Mouse (Mus musculus): ENCODE results near the gene Sox2. TPM values are rescaled to one million over a fixed set of nuclear protein-coding genes. Genes with fewer than 3 reads are reported as not detected.

Sox2 gene
- polyA plus RNA-seq, 1 experiment from 2014 or later: 0.14 TPM

GRCm38 (mm10) chr3:34655311-34656075 is 5.3 kb downstream of the Sox2 start:
- H3K4me2 ChIP-seq: no peak overlapping the region
- H3K9me3 ChIP-seq (replicated peaks; ENCODE audit: control insufficient read depth, low read length): no peaks in the 10 kb centered on the region
- H3K9ac ChIP-seq (ENCODE audit: low read depth, low read length): no peak overlapping the region
- no peak overlapping the region for H3K4me3 ChIP-seq (ENCODE audit: low read depth, low read length)
- H3K27me3 ChIP-seq (ENCODE audit: control insufficient read depth, insufficient read depth, low read length): peaks cover 87% of the 10 kb centered on the region
- WGBS (ENCODE audit: insufficient replicate concordance): 13% methylated on average over 11 of the region's 11 CpGs
- ATAC-seq (replicated peaks; ENCODE audit: insufficient number of reproducible peaks, low FRiP score, low TSS enrichment): no peak
- H3K4me1 ChIP-seq (ENCODE audit: control insufficient read depth, insufficient read depth, low read length): peaks cover 7% of the 10 kb centered on the region; the same call in 1 of the 2 replicates
- H3K27ac ChIP-seq (ENCODE audit: low read depth, low read length): no peak overlapping the region
- H3K36me3 ChIP-seq (ENCODE audit: control insufficient read depth, insufficient read depth, low read length): no peaks in the 10 kb centered on the region

GRCm38 (mm10) chr3:34656153-34656552 is 5.9 kb downstream of the Sox2 start:
- ATAC-seq (replicated peaks; ENCODE audit: insufficient number of reproducible peaks, low FRiP score, low TSS enrichment): no peak
- H3K36me3 ChIP-seq (ENCODE audit: control insufficient read depth, insufficient read depth, low read length): no peaks in the 10 kb centered on the region
- H3K4me1 ChIP-seq (ENCODE audit: control insufficient read depth, insufficient read depth, low read length): peaks cover 1% of the 10 kb centered on the region; the same call in 1 of the 2 replicates
- no peak overlapping the region for H3K4me2 ChIP-seq
- no peaks in the 10 kb centered on the region for H3K9me3 ChIP-seq (replicated peaks; ENCODE audit: control insufficient read depth, low read length)
- peaks cover 87% of the 10 kb centered on the region for H3K27me3 ChIP-seq (ENCODE audit: control insufficient read depth, insufficient read depth, low read length)
- no peak overlapping the region for H3K27ac ChIP-seq (ENCODE audit: low read depth, low read length)
- WGBS (ENCODE audit: insufficient replicate concordance): 5% methylated on average over 3 of the region's 3 CpGs
- H3K9ac ChIP-seq (ENCODE audit: low read depth, low read length): no peak overlapping the region
- no peak overlapping the region for H3K4me3 ChIP-seq (ENCODE audit: low read depth, low read length)

GRCm38 (mm10) chr3:34656813-34657700 is 6.9 kb downstream of the Sox2 start:
- Histone ChIP-seq H3K36me3 (ENCODE audit: control insufficient read depth, insufficient read depth, low read length) (no peaks in the 10 kb centered on the region), H3K27ac (ENCODE audit: low read depth, low read length) (no peak overlapping the region), H3K4me2 (no peak overlapping the region), H3K27me3 (ENCODE audit: control insufficient read depth, insufficient read depth, low read length) (peaks cover 94% of the 10 kb centered on the region), H3K4me1 (ENCODE audit: control insufficient read depth, insufficient read depth, low read length) (no peaks in the 10 kb centered on the region), H3K9ac (ENCODE audit: low read depth, low read length) (no peak overlapping the region), H3K9me3 (replicated peaks; ENCODE audit: control insufficient read depth, low read length) (no peaks in the 10 kb centered on the region), H3K4me3 (ENCODE audit: low read depth, low read length) (no peak overlapping the region)
- ATAC-seq (replicated peaks; ENCODE audit: insufficient number of reproducible peaks, low FRiP score, low TSS enrichment): no peak
- WGBS (ENCODE audit: insufficient replicate concordance): 5% methylated on average over 23 of the region's 23 CpGs

GRCm38 (mm10) chr3:34657701-34658090 is 7.5 kb downstream of the Sox2 start:
- no peak overlapping the region for H3K9ac ChIP-seq (ENCODE audit: low read depth, low read length)
- H3K4me2 ChIP-seq: no peak overlapping the region
- no peak overlapping the region for H3K27ac ChIP-seq (ENCODE audit: low read depth, low read length)
- WGBS (ENCODE audit: insufficient replicate concordance): 31% methylated on average over 2 of the region's 2 CpGs
- peaks cover 96% of the 10 kb centered on the region for H3K27me3 ChIP-seq (ENCODE audit: control insufficient read depth, insufficient read depth, low read length)
- no peak for ATAC-seq (replicated peaks; ENCODE audit: insufficient number of reproducible peaks, low FRiP score, low TSS enrichment)
- no peaks in the 10 kb centered on the region for H3K36me3 ChIP-seq (ENCODE audit: control insufficient read depth, insufficient read depth, low read length)
- no peak overlapping the region for H3K4me3 ChIP-seq (ENCODE audit: low read depth, low read length)
- no peaks in the 10 kb centered on the region for H3K4me1 ChIP-seq (ENCODE audit: control insufficient read depth, insufficient read depth, low read length)
- H3K9me3 ChIP-seq (replicated peaks; ENCODE audit: control insufficient read depth, low read length): no peaks in the 10 kb centered on the region

- Histone ChIP-seq H3K4me2 (no peak overlapping the region), H3K27ac (ENCODE audit: low read depth, low read length) (no peak overlapping the region), H3K27me3 (ENCODE audit: control insufficient read depth, insufficient read depth, low read length) (peaks cover 97% of the 10 kb centered on the region), H3K9ac (ENCODE audit: low read depth, low read length) (no peak overlapping the region), H3K36me3 (ENCODE audit: control insufficient read depth, insufficient read depth, low read length) (no peaks in the 10 kb centered on the region), H3K4me3 (ENCODE audit: low read depth, low read length) (no peak overlapping the region), H3K4me1 (ENCODE audit: control insufficient read depth, insufficient read depth, low read length) (0 out of 2 replicates have a peak, but pooled peaks cover 2% of the 10 kb centered on the region), H3K9me3 (replicated peaks; ENCODE audit: control insufficient read depth, low read length) (no peaks in the 10 kb centered on the region)
- 39% methylated on average over 7 of the region's 7 CpGs for WGBS (ENCODE audit: insufficient replicate concordance)
- no peak for ATAC-seq (replicated peaks; ENCODE audit: insufficient number of reproducible peaks, low FRiP score, low TSS enrichment)
Measured at GRCm38 (mm10) chr3:34658241-34658965, 8.2 kb downstream of the Sox2 start.

- Histone ChIP-seq H3K27me3 (ENCODE audit: control insufficient read depth, insufficient read depth, low read length) (peaks cover 97% of the 10 kb centered on the region), H3K4me3 (ENCODE audit: low read depth, low read length) (no peak overlapping the region), H3K27ac (ENCODE audit: low read depth, low read length) (no peak overlapping the region), H3K9me3 (replicated peaks; ENCODE audit: control insufficient read depth, low read length) (no peaks in the 10 kb centered on the region), H3K4me1 (ENCODE audit: control insufficient read depth, insufficient read depth, low read length) (peaks cover 6% of the 10 kb centered on the region; the same call in 1 of the 2 replicates), H3K36me3 (ENCODE audit: control insufficient read depth, insufficient read depth, low read length) (no peaks in the 10 kb centered on the region), H3K4me2 (no peak overlapping the region), H3K9ac (ENCODE audit: low read depth, low read length) (no peak overlapping the region)
- WGBS (ENCODE audit: insufficient replicate concordance): 46% methylated on average over 8 of the region's 8 CpGs
- no peak for ATAC-seq (replicated peaks; ENCODE audit: insufficient number of reproducible peaks, low FRiP score, low TSS enrichment)
Measured at GRCm38 (mm10) chr3:34658966-34659535, 8.8 kb downstream of the Sox2 start.

- Histone ChIP-seq H3K27me3 (ENCODE audit: control insufficient read depth, insufficient read depth, low read length) (peaks cover 95% of the 10 kb centered on the region), H3K9ac (ENCODE audit: low read depth, low read length) (no peak overlapping the region), H3K27ac (ENCODE audit: low read depth, low read length) (no peak overlapping the region), H3K4me2 (no peak overlapping the region), H3K4me1 (ENCODE audit: control insufficient read depth, insufficient read depth, low read length) (peaks cover 8% of the 10 kb centered on the region; the same call in 1 of the 2 replicates), H3K9me3 (replicated peaks; ENCODE audit: control insufficient read depth, low read length) (no peaks in the 10 kb centered on the region), H3K4me3 (ENCODE audit: low read depth, low read length) (no peak overlapping the region), H3K36me3 (ENCODE audit: control insufficient read depth, insufficient read depth, low read length) (no peaks in the 10 kb centered on the region)
- no peak for ATAC-seq (replicated peaks; ENCODE audit: insufficient number of reproducible peaks, low FRiP score, low TSS enrichment)
- 5% methylated on average over 6 of the region's 6 CpGs for WGBS (ENCODE audit: insufficient replicate concordance)
Measured at GRCm38 (mm10) chr3:34659861-34660260, 9.7 kb downstream of the Sox2 start.
